Mouse (Mus musculus): ENCODE data around the gene Ehd3. TPM values are rescaled to one million over a fixed set of nuclear protein-coding genes. Genes with fewer than 3 reads are reported as not detected.

The Ehd3 gene
- total and polyA plus RNA-seq, 2 experiments: 26.0 to 37.5 TPM

- no peak for DNase-seq (ENCODE audit: extremely low read depth, low read depth, low spot score)
- Histone ChIP-seq H3K79me2 (ENCODE audit: control insufficient read depth, insufficient read depth, low read length) (no peaks in the 10 kb centered on the region), H3K27ac (replicated peaks; ENCODE audit: insufficient read depth, low read depth, low read length) (peak overlapping the region; percentile 50; the same call in 1 of the 2 replicates), H3K9ac (ENCODE audit: low read depth, low read length) (no peak overlapping the region), H3K4me3 (ENCODE audit: insufficient read depth, low read depth, low read length) (no peak overlapping the region), H3K36me3 (ENCODE audit: control insufficient read depth, insufficient read depth, low read length) (no peaks in the 10 kb centered on the region), H3K27me3 (ENCODE audit: control insufficient read depth, insufficient read depth, low read length) (no peaks in the 10 kb centered on the region), H3K4me1 (ENCODE audit: control insufficient read depth, insufficient read depth, low read length) (no peaks in the 10 kb centered on the region)
- 78% methylated on average over 7 of the region's 7 CpGs for WGBS
- TF ChIP-seq CTCF (IDR thresholded peaks at IDR 0.05; ENCODE audit: low read depth, low read length): no peak
These were observed 71.7 kb downstream of the Ehd3 start for GRCm38 (mm10) chr17:73875674-73876073.

- H3K79me2 ChIP-seq (ENCODE audit: control insufficient read depth, insufficient read depth, low read length): no peaks in the 10 kb centered on the region
- no peak overlapping the region for H3K27ac ChIP-seq (replicated peaks; ENCODE audit: insufficient read depth, low read depth, low read length)
- H3K36me3 ChIP-seq (ENCODE audit: control insufficient read depth, insufficient read depth, low read length): peaks cover 11% of the 10 kb centered on the region
- TF ChIP-seq POLR2A (IDR thresholded peaks at IDR 0.05; ENCODE audit: extremely low read depth, insufficient read depth, low read length) (no peak), CTCF (IDR thresholded peaks at IDR 0.05; ENCODE audit: low read depth, low read length) (no peak)
- no peak overlapping the region for H3K9ac ChIP-seq (ENCODE audit: low read depth, low read length)
- peaks cover 4% of the 10 kb centered on the region; the same call in 1 of the 2 replicates for H3K4me1 ChIP-seq (ENCODE audit: control insufficient read depth, insufficient read depth, low read length)
- 95% methylated on average over 10 of the region's 10 CpGs for WGBS
- no peak overlapping the region for H3K4me3 ChIP-seq (ENCODE audit: insufficient read depth, low read depth, low read length)
- no peaks in the 10 kb centered on the region for H3K27me3 ChIP-seq (ENCODE audit: control insufficient read depth, insufficient read depth, low read length)
- no peak for DNase-seq (ENCODE audit: extremely low read depth, low read depth, low spot score)
These were observed 75.5 kb downstream of the Ehd3 start for GRCm38 (mm10) chr17:73879262-73879916.

GRCm38 (mm10) chr17:73880286-73880685 lies 76.4 kb downstream of the Ehd3 start:
- H3K4me3 ChIP-seq (ENCODE audit: insufficient read depth, low read depth, low read length): no peak overlapping the region
- H3K27me3 ChIP-seq (ENCODE audit: control insufficient read depth, insufficient read depth, low read length): no peaks in the 10 kb centered on the region
- 83% methylated on average over 6 of the region's 6 CpGs for WGBS

GRCm38 (mm10) chr17:73881295-73881694 lies 77.4 kb downstream of the Ehd3 start:
- Histone ChIP-seq H3K27ac (replicated peaks; ENCODE audit: insufficient read depth, low read depth, low read length) (peak overlapping the region; percentile 64; the same call in 1 of the 2 replicates), H3K4me3 (ENCODE audit: insufficient read depth, low read depth, low read length) (no peak overlapping the region), H3K27me3 (ENCODE audit: control insufficient read depth, insufficient read depth, low read length) (no peaks in the 10 kb centered on the region), H3K9ac (ENCODE audit: low read depth, low read length) (no peak overlapping the region), H3K4me1 (ENCODE audit: control insufficient read depth, insufficient read depth, low read length) (peaks cover 4% of the 10 kb centered on the region; the same call in 1 of the 2 replicates), H3K79me2 (ENCODE audit: control insufficient read depth, insufficient read depth, low read length) (no peaks in the 10 kb centered on the region), H3K36me3 (ENCODE audit: control insufficient read depth, insufficient read depth, low read length) (peaks cover 22% of the 10 kb centered on the region)
- 49% methylated on average over 6 of the region's 6 CpGs for WGBS
- no peak for DNase-seq (ENCODE audit: extremely low read depth, low read depth, low spot score)
- TF ChIP-seq CTCF (IDR thresholded peaks at IDR 0.05; ENCODE audit: low read depth, low read length) (no peak), POLR2A (IDR thresholded peaks at IDR 0.05; ENCODE audit: extremely low read depth, insufficient read depth, low read length) (no peak)

More at GRCm38 (mm10) chr17:73880286-73880685, 76.4 kb downstream of the Ehd3 start:
- H3K79me2 ChIP-seq (ENCODE audit: control insufficient read depth, insufficient read depth, low read length): no peaks in the 10 kb centered on the region
- no peak for TF ChIP-seq CTCF (IDR thresholded peaks at IDR 0.05; ENCODE audit: low read depth, low read length)
- TF ChIP-seq POLR2A (IDR thresholded peaks at IDR 0.05; ENCODE audit: extremely low read depth, insufficient read depth, low read length): no peak
- H3K9ac ChIP-seq (ENCODE audit: low read depth, low read length): no peak overlapping the region
- DNase-seq (ENCODE audit: extremely low read depth, low read depth, low spot score): no peak
- peaks cover 4% of the 10 kb centered on the region; the same call in 1 of the 2 replicates for H3K4me1 ChIP-seq (ENCODE audit: control insufficient read depth, insufficient read depth, low read length)
- H3K36me3 ChIP-seq (ENCODE audit: control insufficient read depth, insufficient read depth, low read length): peaks cover 20% of the 10 kb centered on the region
- H3K27ac ChIP-seq (replicated peaks; ENCODE audit: insufficient read depth, low read depth, low read length): peak overlapping the region; percentile 28; the same call in 1 of the 2 replicates

Other genes with a start within 250 kb of the Ehd3 start
- 0.18 and 0.27 TPM in 2 replicates for gene Galnt14, start 93.7 kb upstream of the Ehd3 start, total RNA-seq (2014; rRNA removed)
- 0.32 and 0.44 TPM in 2 replicates for gene Galnt14, start 93.7 kb upstream of the Ehd3 start, polyA plus RNA-seq (2012; rRNA removed)
- 115 and 122 TPM in 2 replicates for gene Xdh, start 146.1 kb downstream of the Ehd3 start, total RNA-seq (2014; rRNA removed)
- 71.1 and 85.8 TPM in 2 replicates for gene Xdh, start 146.1 kb downstream of the Ehd3 start, polyA plus RNA-seq (2012; rRNA removed)
- 1.8 and 4.0 TPM in 2 replicates for gene Srd5a2, start 243.8 kb downstream of the Ehd3 start, total RNA-seq (2014; rRNA removed)
- gene Srd5a2, start 243.8 kb downstream of the Ehd3 start, polyA plus RNA-seq (2012; rRNA removed): 0.60 and 1.6 TPM in 2 replicates

All from liver, adult 2 months (tissue).